Mouse (Mus musculus): ENCODE results near the gene Tmem72.

The Tmem72 gene

DNA sequence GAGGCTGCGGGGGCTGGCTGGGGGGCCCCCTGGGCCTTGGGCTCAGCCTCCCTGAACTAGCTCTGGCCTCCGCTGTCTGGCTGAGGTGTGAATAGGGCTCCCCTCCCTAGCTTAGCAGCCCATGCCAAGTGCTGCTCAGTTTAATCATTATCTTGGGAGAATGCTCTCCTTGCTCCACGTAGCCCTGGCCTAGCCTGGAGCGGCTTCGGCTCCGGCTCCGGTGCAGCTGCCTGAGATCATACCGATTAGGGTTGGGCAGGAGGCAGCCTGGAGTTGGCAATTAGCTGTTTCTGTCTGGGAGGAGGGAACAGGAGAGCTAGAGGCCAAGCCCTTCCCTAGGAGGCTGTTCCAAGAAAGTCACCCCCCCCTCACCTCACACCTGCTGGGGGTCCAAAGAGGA, at the start of gene Tmem72:
Tmem72 (minus strand) TSS at position 248 of the 400 bp plus-strand sequence.
- DNase-seq (ENCODE audit: low spot score in 2 of 2), result no peak

DNA sequence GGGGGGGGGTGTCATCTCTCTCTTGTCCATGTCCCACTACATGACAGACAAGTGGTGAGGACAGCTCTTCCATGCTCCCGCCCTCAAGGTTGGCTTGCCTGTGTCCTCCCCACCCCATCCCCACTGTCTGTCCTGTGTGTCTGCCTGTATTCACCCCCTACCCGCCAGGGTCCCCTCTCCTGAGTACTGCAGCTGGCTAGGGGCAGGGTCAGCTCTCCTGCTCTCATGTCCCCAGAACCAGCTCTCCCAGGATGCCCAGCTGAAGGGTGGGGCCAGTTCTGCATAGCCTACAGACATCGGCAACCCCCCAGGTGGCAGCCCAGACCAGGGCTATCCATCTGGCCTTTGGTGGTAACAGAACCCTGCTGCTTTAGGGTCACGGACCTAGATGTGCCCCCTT, 47.8 kb upstream of the Tmem72 start:
- no peak for DNase-seq (ENCODE audit: low spot score in 2 of 2)

DNA sequence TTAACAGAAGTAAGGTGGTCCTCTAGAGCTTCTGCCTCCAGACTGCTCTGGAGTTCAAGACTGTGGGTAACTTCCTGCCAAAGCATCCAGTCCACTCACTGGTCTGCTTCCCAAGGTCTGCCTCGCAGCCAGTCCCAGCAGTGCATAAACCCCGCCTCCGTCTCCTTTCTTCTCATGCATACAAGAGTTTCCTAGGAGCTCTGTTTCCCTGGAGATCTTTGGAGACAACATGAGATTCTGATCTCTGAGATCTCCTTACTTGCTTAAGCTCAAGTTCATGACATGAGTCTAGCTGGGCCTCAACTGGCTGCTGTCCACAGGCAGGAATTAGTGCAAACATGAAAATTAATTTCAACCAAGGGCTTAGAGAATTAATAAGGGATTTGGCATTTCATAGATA, 45.6 kb upstream of the Tmem72 start:
- no peak for DNase-seq (ENCODE audit: low spot score in 2 of 2)

DNA sequence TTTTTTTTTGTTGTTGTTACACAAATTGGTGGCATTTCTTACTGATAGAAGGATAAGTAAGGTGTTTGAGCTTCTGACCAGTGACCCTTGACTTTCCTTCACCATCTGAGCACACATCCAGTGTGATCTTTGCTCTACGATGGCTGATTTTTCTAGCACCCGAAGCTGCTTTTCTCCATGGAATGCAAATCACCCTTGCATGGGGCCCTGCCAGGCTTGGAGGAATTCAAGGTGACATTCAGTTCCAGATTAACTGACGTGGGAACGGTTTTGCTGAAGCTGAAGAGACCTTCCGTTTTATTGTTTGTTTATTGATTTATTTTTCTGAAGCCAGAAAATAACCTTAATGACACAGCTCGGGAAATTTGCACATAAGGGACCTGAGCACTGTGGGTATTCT, 43.5 kb upstream of the Tmem72 start:
- DNase-seq (ENCODE audit: low spot score in 2 of 2), result no peak

DNA sequence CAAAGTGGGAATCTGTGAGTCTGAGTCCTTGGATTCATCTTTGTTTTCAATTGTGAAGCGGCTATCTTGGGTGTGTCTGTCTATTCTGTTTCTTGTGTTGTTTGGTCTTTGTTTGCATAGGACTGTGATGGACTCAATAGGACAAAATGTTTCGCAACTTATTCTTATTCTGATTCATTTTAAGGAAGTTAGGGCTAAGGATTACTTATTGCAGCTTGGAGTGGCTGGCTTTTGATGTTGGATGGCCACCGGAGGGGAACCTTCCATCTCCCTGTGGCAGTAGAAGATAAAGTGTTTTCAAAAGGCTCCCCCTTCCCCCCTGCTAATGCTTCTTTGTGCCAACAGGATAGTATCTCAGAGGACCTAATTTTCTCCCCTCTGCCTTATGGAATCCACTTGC, 39.7 kb upstream of the Tmem72 start:
- no peak for DNase-seq (ENCODE audit: low spot score in 2 of 2)

DNA sequence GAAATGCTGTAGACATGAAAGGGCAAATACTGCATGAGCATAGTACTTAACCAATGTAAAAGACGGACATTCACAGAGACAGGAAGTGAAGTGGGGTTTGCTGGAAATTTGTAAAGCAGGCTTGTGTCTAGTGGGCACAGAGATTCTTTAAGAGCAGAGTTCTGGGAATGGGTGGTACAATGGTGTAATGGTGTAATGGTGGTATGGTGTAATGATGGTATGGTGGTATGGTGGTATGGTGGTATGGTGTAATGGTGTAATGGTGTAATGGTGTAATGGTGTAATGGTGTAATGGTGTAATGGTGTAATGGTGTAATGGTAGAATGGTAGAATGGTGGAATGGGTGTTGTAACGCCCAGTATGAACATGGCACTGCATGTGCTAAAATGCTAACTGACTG, 21.3 kb upstream of the Tmem72 start:
- DNase-seq (ENCODE audit: low spot score in 2 of 2), result no peak

DNA sequence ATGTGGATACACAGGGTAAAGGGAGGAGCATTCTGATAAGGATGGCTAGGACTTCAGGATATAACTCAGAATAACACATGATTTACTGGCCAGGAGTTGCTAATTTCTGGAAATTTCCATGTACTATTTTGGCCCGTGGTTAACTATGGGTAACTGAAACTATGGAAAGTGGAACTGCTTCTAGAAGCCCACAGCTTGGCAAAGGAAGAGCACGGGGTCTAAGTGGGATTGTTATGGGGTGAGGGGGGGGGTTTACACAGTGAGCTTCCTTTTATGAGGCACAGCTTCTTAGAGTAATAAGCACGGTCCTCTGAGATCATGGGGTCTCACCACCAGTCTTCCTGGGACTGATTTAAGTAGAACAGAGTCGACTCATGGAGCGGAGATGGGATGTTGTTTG, 18.6 kb upstream of the Tmem72 start:
- no peak for DNase-seq (ENCODE audit: low spot score in 2 of 2)

DNA sequence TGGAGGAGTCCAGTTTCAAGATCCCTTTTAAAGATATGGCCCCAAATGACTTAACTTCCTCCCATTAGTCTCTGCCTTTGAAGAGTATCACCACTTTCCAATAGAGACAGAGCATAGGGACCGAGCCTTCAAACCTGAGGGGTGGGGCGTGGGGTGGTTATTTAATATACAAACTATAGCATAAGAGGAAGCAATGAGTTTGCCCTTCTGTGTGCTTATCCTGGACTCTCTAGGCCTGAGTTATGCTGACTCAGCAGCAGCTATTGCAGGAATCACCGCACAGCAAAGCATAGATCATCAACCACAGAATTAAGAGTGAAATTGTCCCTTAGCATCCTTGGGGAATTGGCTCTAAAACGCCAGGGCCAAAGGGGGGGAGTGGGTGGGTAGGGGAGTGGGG, 16.9 kb upstream of the Tmem72 start:
- DNase-seq (ENCODE audit: low spot score in 2 of 2), result no peak

DNA sequence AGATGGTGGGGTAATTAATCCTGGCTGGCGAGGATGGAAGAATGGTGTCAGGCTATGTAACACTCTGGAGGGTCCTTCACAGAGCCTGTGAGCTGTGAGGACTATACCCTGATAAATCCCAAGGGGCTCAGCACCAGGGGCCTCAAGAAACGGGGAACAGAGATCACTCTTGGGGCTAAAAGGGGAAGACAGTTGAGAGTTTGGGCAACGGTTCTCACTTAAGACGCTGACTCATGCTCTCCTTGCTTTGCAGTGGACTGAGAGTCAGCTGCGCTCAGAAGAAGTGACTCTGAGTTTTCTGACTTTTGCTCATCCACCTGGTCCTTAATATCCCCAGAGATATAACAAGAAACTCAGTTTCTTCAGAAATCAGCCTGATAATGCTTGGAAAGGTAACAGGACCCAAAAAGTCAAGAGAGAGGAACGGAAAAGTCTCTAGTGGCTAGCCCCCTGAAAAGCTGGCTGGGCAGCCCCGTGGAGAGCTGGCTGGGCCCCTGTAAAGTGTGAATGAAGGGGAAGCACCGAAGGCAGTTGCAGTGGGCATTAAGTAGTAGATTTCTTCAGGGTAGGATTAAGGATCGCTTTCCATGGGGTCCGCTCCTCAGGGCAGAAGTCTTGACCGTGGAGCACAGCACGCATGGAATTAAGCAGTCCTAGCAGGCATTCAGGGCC, 7.9 kb upstream of the Tmem72 start:
- no peak for DNase-seq (ENCODE audit: low spot score in 2 of 2)

DNA sequence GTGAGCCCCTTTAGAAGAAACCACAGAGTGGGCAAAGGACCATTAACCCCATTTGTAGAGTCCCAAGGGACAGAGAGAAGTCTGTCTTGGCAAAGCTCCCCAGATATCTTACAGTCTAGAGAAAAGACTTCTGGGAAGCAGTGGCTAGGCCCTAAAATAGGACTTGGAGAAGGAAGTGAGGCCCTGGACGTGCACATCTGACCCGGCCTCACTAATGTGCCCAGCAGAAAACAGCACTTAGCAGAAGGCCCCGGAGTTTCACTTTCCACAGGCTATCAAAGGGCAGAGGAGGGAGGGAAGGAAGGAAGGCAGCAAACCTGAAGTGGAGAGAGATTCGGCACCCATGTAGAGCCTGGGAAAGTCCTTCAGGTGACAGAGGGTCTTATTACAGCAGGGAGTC, 2.2 kb upstream of the Tmem72 start:
- no peak for DNase-seq (ENCODE audit: low spot score in 2 of 2)

DNA sequence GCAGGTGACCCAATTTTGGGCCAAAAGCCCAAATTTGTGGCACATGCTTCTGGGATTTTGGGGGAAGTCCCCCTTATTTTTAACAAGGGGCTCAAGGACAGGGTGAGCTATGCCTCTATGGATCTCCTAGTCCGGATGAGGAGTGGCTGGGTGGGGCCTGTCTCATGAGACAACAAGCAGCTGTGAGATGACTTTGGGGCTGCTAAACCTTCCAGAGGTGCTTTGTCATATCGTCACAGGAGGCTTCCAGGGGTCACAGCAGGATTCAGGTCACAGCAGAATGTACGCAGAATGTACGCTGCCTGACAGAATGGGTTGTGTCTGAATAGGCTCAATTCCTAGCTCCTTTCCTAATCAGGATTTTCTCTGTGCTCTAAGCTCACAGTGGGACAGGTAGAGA, 1.6 kb upstream of the Tmem72 start:
- no peak for DNase-seq (ENCODE audit: low spot score in 2 of 2)

DNA sequence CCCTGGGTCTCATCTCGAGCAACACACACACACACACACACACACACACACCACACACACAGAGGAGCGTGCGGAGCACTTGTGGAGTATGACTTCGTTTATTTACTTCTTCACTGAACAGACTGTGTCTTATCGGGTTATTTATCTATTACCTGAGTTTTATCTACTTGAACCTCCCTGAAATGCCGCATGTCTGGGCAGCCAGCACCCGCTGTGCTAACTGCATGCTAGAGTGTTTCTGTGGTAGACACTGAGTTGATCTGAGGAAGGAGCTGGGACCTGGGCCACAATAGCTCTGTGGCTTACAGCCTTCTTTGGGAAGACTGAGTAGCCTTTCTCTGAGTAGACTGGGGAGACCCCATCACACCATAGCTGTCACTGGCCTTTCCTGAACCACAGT, 1.1 kb upstream of the Tmem72 start:
- no peak for DNase-seq (ENCODE audit: low spot score in 2 of 2)

DNA sequence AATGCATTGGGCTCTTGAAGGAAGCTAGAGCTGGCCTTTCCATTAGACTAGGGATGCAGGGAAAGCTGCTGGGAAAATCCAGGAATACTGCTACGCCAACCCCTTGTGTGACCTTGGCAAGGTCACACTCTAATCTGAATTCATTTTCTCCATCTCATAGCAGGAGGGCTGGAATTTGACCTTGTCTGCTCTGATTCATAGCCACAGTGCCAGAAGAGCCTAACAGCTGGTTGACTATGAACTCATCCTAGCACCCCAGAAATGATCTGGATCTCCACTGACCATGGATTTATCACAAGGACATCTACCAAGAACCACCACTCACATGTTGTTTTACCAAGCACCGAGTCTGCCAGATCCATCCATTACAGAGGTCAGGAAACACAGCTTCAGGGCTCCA, 1.5 kb downstream of the Tmem72 start:
- DNase-seq (ENCODE audit: low spot score in 2 of 2), result no peak

DNA sequence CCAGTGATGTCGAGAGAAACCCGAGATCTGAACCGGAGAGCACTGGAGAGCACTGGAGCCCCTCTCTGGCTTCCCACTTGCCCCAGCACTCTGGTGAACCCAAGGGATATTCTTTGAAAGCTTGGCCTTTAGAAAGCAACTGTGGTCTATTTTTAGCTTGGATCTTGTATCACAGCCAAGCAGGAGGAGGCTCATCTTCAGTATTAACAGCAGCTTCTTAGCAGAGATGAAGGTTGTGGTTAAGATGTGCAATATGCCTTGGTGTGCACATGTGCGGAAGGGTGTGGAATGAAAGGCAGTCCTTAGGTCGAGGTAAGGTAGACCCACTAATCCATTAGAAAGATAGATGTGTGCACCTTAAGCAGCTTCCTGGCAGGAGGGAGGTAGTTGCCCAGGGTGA, 2.1 kb downstream of the Tmem72 start:
- no peak for DNase-seq (ENCODE audit: low spot score in 2 of 2)

DNA sequence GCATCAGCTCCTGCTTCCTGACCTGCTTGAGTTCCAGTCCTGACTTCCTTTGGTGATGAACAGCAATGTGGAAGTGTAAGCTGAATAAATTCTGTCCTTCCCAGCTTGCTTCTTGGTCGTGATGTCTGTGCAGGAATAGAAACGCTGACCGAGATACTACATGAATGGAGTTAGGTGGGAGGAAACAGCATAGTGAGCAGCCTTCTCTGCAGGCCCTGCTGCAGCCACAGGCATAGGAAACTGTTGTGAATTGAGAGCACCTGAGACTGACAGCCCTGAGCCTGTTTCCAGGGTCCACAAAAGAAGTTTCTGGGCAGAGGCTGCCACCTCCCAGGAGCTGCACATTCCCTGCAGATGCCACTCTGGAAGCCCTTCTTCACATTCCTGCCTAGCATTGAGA, 2.7 kb downstream of the Tmem72 start:
- DNase-seq (ENCODE audit: low spot score in 2 of 2), result no peak

DNA sequence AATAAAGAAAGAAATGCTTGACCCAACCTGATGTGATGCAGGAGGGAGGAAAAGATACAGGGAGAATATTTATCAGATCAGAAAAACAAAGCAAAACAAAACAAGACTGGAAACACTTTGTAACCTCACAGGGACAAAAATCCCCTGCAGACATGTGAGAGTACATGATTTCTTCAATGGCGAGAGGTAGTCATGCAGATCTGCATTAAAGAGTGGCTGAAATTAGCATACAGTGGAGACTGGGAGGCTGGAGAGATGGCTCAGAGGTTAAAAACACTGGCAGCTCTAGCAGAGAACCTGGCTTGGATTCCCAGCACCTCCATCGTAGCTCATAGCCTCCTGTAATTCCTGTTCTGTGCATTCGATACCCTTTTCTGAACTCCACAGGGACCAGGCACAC, 4.2 kb downstream of the Tmem72 start:
- no peak for DNase-seq (ENCODE audit: low spot score in 2 of 2)

DNA sequence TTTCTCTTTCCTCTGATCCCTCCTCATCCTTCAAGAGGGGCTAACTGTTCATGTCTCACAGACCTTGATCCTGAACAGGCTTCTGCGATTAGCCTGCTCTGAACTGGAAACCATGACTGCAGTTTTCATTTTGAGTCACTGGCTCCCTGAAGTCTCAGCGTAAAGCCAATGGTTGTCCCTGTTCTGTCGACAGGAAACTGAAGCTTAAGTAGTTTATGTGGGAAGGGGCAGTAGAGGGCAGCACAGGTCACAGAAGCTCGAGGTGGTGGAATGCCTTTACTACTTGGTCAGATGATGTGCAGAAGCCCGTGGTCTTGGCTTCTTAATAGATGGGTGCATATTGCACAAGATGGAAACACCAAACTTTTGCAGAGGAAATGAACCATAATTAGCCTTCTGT, 4.7 kb downstream of the Tmem72 start:
- DNase-seq (ENCODE audit: low spot score in 2 of 2), result no peak

DNA sequence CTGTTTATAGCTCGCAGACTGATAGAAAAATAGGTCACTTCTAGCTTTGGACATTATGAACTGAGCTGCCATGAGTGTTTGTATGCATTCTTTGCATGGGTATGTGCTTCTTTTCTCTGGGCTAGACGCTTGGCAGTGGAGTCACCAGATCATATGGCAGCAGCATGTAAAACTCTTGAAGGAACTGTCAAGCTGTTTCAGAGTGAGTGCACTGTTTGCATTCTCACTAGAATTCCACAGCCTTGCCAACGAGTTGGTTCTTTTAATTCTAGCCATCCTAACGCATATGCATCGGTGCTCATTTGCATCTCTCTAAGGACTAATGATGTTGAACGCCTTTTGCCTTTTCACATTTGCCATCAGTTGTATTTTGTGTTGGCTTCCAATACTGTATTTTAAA, 12.4 kb downstream of the Tmem72 start:
- no peak for DNase-seq (ENCODE audit: low spot score in 2 of 2)

DNA sequence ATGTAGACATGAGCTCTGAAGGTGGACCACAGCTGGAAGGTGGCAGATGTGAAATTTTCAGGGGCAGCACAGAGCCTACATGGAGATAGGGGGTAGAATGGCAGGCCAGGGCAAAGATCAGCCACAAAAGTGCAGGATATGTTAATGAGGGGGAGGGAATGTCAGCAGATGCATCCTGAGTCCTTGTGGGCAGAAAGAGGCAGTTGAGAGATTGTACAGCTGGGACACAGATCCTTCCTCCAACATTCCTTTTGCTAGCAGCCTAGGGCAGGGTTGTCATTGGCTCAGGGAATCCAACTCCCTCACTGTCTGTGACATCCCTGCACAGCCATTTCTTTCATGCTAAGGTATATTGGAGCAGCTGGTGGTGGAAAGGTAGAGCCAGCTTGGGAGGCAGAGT, 15.9 kb downstream of the Tmem72 start:
- no peak for DNase-seq (ENCODE audit: low spot score in 2 of 2)

DNA sequence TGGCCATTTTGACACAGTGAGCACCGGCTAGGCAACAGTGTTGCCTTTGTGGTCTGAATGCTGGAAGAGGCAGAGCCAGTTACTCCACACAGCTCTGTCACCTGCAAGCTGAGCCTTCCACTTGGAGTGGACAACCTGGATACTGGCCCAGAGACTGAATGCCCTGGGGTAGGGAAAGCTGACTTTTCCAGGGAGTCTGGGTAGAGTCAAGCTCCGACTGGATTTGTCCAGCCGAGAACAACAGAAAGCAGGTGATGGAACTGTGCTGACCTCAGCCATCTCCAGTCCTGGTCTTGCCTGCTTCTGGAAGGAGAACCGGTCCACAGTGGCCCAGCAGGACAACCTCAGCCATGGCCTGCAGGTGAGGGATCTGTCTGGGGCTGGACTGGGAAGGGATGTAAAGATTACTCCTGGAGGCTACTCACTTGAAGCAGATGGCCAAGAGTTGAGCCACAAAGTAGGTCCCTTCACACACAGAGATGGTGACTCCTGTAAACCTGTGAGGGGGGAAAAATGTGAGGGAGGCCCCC, 18.8 kb downstream of the Tmem72 start:
- DNase-seq (ENCODE audit: low spot score in 2 of 2), result no peak

DNA sequence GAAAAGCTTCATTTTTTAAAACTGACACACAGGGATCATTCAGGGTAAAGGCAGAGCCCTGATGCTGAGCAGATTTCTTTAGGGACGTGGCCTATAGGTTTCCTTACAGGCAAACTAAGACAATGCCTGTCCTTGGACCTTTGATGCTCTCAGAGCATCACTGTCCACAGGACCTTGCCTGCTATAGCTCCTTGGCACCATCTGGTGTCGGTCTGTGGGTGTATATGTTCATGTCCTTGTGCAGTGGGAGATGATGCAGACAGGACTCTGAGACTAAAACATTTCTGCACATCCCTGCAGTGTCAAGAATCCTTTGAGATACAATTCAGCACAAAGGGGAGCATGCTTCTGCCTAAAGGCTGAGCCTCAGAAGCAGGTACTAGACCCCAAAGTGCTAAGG, 19.3 kb downstream of the Tmem72 start:
- no peak for DNase-seq (ENCODE audit: low spot score in 2 of 2)

DNA sequence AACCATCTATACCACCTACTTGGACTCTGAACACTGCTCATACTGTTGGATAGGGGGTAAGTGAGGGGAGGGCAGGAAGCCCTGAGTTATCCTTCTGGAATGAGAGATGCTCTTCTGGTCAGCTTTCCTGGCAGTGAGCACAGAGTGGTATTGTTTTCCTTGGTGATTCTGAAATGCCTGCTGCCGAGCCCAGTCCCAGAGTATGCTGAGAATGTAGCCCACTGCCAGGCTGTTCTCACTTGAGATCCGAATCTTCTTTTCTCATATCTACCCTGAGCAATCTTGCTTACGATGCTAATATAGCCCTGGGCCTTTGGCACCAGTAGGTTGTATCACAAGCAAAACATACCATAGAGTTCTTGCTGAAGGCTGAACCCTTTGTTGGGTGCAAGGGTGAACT, 22.4 kb downstream of the Tmem72 start:
- DNase-seq (ENCODE audit: low spot score in 2 of 2), result no peak

DNA sequence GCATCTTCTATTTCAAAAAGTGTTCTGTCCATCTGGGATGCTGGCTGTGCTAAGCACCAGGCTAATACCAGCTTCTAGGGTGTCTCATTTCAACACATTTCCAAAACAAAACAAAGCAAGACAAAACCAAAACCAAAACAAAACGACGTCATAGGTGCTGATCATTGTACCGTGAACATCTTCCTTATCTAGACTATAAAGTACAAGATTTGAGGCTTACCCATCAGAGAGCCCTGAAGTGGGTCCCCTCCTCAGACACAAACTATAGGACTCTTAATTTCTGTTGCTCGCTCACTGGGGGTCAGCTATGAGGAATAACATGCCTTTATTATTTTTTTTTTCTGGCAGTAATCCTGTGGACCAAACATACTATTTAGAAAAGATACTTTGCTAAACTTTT, 23.1 kb downstream of the Tmem72 start:
- DNase-seq (ENCODE audit: low spot score in 2 of 2), result no peak

DNA sequence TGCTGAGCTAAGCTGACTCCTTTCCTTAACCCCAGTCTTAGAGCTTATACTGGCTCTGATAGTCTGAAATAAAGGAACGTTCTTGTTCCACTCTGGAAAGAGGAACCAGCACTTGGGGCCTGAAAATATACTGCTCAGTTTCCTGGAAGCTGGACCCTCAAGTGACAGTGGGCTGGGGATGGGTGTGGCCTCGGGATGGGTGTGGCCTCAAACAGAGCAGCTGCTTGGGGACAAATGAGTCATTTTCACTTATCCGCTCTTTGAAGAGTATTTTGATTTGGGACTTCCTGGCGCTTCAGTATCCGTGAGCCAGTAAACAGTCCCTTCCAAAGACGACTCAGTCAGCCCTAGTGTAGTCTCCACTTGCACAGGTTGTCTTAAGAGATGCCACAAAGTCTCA, 34.4 kb downstream of the Tmem72 start:
- DNase-seq (ENCODE audit: low spot score in 2 of 2), result no peak
